Mouse (Mus musculus) embryonic facial prominence, embryonic 15.5 days (tissue): Measurements from ENCODE around the gene Scn5a. TPM values are rescaled to one million over a fixed set of nuclear protein-coding genes. Genes with fewer than 3 reads are reported as not detected.

Source experiments
- ATAC-seq: fragments of 200-750 bp; cut with Nextera tagmentation; 2 replicates; pipeline ENCODE4 v1.8.0; 2017; ENCODE audit warnings: low read depth, moderate TSS enrichment; ENCODE audit not compliant: insufficient number of reproducible peaks, low FRiP score, low TSS enrichment
- H3K27ac ChIP-seq: fragments of 300-500 bp; sonication (generic); replicated peaks from 2 replicates; pipeline ENCODE4 v1.5.1; 2015; ENCODE audit warnings: mild to moderate bottlenecking, inconsistent platforms
- H3K27me3 ChIP-seq: fragments of 300-500 bp; sonication (generic); 2 replicates; pipeline ENCODE4 v1.6.1; 2015; ENCODE audit warnings: inconsistent platforms
- H3K36me3 ChIP-seq: fragments of 300-500 bp; sonication (generic); 2 replicates; pipeline ENCODE4 v1.6.1; 2015; ENCODE audit warnings: mild to moderate bottlenecking, inconsistent platforms
- H3K4me1 ChIP-seq: fragments of 300-500 bp; sonication (generic); 2 replicates; pipeline ENCODE4 v1.6.1; 2015; ENCODE audit warnings: inconsistent platforms
- H3K4me2 ChIP-seq: fragments of 300-500 bp; sonication (generic); replicated peaks from 2 replicates; pipeline ENCODE4 v1.6.1; 2015; ENCODE audit warnings: mild to moderate bottlenecking, inconsistent platforms
- H3K4me3 ChIP-seq: fragments of 300-500 bp; sonication (generic); replicated peaks from 2 replicates; pipeline ENCODE4 v1.5.1; 2015; ENCODE audit warnings: mild to moderate bottlenecking, inconsistent platforms
- H3K9ac ChIP-seq: fragments of 300-500 bp; sonication (generic); 2 replicates; pipeline ENCODE4 v1.6.1; 2015; ENCODE audit warnings: inconsistent platforms
- H3K9me3 ChIP-seq: fragments of 300-500 bp; sonication (generic); replicated peaks from 2 replicates; pipeline ENCODE4 v1.6.1; 2016; ENCODE audit warnings: inconsistent platforms
- WGBS: fragments of 180-500 bp; shearing (Covaris S2); methylation state at CpG from one replicate; pipeline ENCODE4 v1.1.7; 2015; 5-methylcytosine and 5-hydroxymethylcytosine counted together
- polyA plus RNA-seq: library from polyadenylated mRNA; unstranded; fragments of >200 nt; fragmentation: Nextera tagmentation; extraction: Ambion mirVana; gene quantifications from 2 replicates; pipeline ENCODE4 v1.2.1, GENCODE M21; 2015

Scn5a gene
- polyA plus RNA-seq, 1 experiment from 2014 or later = 0.80 TPM

DNA sequence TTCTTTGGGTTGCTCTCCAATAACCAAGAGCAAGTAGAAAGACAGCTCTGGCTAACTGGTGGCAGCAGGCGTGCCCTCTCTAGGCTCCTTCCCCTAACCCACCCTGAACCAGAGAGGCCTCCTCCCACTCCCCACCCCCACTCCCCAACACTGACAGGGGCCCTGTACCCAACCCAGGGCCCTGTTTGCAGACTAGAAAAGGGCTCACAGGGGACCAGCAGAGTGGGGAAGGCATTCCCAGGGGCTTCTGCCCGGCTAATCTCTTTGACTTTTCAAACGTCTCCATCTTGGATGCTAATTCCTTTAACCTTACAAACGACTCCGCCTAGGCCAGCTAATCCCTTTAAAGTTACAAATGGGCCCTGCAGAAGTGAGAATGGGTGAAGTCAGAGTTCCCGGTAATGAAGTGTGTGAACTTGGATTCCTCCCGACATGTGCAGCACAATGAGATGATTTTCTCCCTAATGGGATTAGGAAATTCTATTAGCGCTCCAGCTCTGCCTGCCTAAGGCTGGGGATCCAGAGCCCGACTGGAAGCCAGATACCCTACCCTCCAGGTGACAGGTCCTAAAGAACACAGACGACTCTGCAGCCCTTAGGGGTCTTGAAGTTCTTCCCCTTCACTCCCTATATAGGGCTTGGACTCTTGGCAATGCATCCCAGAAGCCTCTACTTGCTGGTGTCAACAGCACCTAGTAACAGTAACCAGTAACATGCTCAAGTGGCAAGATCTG lies 47.0 kb downstream of the Scn5a start:
- no peaks in the 10 kb centered on the region for H3K4me1 ChIP-seq
- no peaks in the 10 kb centered on the region for H3K9me3 ChIP-seq
- H3K9ac ChIP-seq = no peak overlapping the region
- ATAC-seq = no peak
- WGBS = 14% methylated on average over 10 of the region's 10 CpGs
- H3K27ac ChIP-seq = no peak overlapping the region
- H3K4me3 ChIP-seq = no peak overlapping the region
- peaks cover 17% of the 10 kb centered on the region for H3K27me3 ChIP-seq
- no peak overlapping the region for H3K4me2 ChIP-seq
- no peaks in the 10 kb centered on the region for H3K36me3 ChIP-seq

DNA sequence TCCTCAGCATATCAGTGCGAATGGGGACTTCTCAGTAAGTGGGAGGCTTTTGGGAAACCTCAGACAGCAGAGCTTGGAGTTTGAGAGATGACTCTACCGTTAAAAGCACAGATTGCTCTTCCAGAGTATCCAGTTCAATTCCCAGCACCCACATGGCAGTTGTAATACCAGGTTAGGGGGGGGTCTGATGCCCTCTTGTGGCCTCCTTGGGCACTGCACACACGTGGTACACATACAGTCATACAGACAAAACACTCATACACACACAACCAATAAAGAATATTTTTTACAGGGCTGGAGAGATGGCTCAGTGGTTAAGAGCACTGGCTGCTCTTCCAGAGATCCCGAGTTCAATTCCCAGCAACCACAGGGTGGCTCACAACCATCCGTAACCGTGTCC lies 54.3 kb downstream of the Scn5a start:
- Histone ChIP-seq H3K27me3 (no peaks in the 10 kb centered on the region), H3K4me2 (no peak overlapping the region), H3K27ac (no peak overlapping the region), H3K4me3 (no peak overlapping the region), H3K36me3 (no peaks in the 10 kb centered on the region), H3K4me1 (no peaks in the 10 kb centered on the region), H3K9me3 (no peaks in the 10 kb centered on the region), H3K9ac (no peak overlapping the region)
- 93% methylated on average over 6 of the region's 6 CpGs for WGBS
- no peak for ATAC-seq

DNA sequence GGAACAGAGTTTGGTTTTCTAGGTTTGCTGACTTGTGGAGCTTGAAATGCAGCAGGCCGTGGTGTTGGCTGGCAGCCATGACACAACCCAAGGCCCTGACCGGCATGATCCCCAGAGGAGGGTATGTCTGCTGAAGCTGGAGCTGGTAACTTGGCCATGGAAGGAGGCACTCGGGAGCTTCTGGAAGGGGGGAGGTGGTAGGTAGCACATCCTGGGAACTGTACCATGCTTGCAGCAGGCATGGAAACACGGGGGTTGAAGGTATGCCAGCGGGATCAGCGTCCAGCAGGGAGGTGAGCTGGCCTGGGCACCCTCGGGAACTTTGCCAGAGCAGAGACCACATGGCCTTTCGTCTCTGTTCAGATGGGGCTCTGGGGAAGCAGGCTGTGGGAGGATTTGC lies 55.5 kb downstream of the Scn5a start:
- Histone ChIP-seq H3K4me2 (no peak overlapping the region), H3K4me3 (no peak overlapping the region), H3K9ac (no peak overlapping the region), H3K27me3 (peaks cover 3% of the 10 kb centered on the region; the same call in 1 of the 2 replicates), H3K27ac (no peak overlapping the region), H3K9me3 (no peaks in the 10 kb centered on the region), H3K4me1 (peaks cover under 1% of the 10 kb centered on the region; the same call in 1 of the 2 replicates), H3K36me3 (no peaks in the 10 kb centered on the region)
- 79% methylated on average over 8 of the region's 8 CpGs for WGBS
- no peak for ATAC-seq

DNA sequence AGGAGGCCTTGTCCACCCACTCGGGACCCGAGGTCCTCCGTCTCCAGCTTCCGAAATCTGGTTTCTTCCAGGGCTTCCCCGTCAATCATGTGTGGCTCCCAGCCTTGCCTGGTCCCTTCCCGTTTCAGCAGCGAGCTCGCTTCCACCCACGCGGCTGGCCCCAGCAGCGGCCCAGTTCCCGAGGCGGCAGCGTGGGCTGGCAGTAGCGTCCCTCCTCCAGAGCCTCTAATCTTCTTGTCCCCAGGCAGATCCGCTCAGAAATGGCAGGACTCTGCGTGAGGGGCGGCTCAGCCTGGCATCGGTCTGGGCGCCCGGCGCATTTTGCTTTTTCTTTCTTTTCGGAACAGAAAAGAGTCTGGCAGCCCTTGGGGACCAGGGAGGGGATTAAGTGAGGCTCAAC lies 59.7 kb downstream of the Scn5a start:
- H3K4me2 ChIP-seq = no peak overlapping the region
- H3K4me1 ChIP-seq = peaks cover 14% of the 10 kb centered on the region
- WGBS = 40% methylated on average over 23 of the region's 23 CpGs
- no peaks in the 10 kb centered on the region for H3K9me3 ChIP-seq
- no peak overlapping the region for H3K27ac ChIP-seq
- no peak overlapping the region for H3K4me3 ChIP-seq
- no peak for ATAC-seq
- H3K9ac ChIP-seq = no peak overlapping the region
- no peaks in the 10 kb centered on the region for H3K36me3 ChIP-seq
- peaks cover 7% of the 10 kb centered on the region; the same call in 1 of the 2 replicates for H3K27me3 ChIP-seq

DNA sequence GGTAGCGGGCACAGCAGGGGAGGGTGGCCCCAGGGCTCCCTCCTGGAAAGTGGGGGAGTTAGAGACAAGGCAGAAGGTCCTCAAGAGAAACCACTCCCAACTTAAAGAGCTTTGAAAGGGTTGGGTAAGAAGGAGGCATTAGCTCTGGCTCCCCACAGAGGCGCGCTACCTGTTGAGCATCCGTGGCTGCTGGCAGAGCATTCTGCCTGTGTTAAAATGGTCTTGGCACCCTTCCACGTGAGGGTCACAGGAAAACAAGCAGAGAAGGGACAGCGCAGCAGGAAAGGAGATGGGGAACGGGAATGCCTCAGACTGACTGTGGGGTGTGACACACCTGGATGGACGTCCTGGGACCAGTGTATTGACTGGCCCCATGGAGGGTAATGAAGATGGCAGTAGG lies 60.6 kb downstream of the Scn5a start:
- Histone ChIP-seq H3K9ac (no peak overlapping the region), H3K4me3 (no peak overlapping the region), H3K9me3 (no peaks in the 10 kb centered on the region), H3K36me3 (no peaks in the 10 kb centered on the region), H3K27me3 (peaks cover 7% of the 10 kb centered on the region; the same call in 1 of the 2 replicates), H3K4me2 (no peak overlapping the region), H3K4me1 (peaks cover 14% of the 10 kb centered on the region), H3K27ac (no peak overlapping the region)
- no peak for ATAC-seq
- WGBS = 69% methylated on average over 8 of the region's 8 CpGs

DNA sequence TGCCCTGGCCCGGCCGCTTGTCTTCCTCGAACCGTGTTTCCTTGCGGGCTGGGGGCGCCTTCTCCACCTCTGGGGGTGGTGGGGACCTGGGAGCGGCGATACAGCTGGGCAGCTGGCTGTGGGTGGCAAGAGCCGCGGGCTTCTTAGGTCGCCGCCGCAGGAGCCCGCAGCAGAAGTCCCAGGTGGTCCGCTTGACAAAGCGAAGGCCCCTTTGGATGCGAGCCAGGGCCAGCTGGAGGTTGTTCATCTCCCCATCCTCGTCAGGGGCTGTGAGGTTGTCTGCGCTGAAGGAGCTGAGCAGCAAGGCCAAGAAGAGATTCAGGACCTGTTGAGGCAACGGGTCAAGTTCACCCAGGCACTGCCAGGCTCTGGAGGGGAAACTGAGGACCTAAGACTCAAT lies 61.3 kb downstream of the Scn5a start:
- no peak for ATAC-seq
- Histone ChIP-seq H3K4me3 (no peak overlapping the region), H3K9ac (no peak overlapping the region), H3K9me3 (no peaks in the 10 kb centered on the region), H3K4me1 (peaks cover 14% of the 10 kb centered on the region), H3K36me3 (no peaks in the 10 kb centered on the region), H3K27me3 (peaks cover 7% of the 10 kb centered on the region; the same call in 1 of the 2 replicates), H3K4me2 (0 out of 2 replicates have a peak overlapping the region, but pooled peaks have one; percentile 17), H3K27ac (no peak overlapping the region)
- 32% methylated on average over 20 of the region's 20 CpGs for WGBS

DNA sequence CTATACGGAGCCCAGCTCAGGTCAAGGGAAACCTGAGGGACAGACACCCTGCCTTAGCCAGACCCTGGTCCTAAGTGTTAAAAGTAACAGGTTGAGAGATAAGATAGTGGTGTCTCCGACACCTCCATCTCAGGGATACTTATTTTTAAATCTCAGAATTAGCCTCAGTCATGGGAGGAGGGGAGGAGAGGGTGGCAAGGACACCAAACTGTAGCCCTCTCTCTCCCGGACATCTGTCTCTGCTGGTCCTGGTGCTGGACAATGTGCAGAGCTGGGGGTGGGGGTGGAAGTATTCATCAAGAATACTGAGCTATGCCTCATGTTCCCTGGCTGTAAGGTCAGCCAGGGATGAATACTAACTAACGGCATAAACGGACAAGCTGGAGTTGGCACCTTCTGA lies 62.0 kb downstream of the Scn5a start:
- H3K4me2 ChIP-seq = no peak overlapping the region
- no peak overlapping the region for H3K9ac ChIP-seq
- H3K4me3 ChIP-seq = no peak overlapping the region
- 73% methylated on average over 5 of the region's 5 CpGs for WGBS
- no peak for ATAC-seq
- H3K27me3 ChIP-seq = peaks cover 7% of the 10 kb centered on the region; the same call in 1 of the 2 replicates
- no peak overlapping the region for H3K27ac ChIP-seq
- no peaks in the 10 kb centered on the region for H3K9me3 ChIP-seq
- no peaks in the 10 kb centered on the region for H3K36me3 ChIP-seq
- peaks cover 14% of the 10 kb centered on the region for H3K4me1 ChIP-seq

DNA sequence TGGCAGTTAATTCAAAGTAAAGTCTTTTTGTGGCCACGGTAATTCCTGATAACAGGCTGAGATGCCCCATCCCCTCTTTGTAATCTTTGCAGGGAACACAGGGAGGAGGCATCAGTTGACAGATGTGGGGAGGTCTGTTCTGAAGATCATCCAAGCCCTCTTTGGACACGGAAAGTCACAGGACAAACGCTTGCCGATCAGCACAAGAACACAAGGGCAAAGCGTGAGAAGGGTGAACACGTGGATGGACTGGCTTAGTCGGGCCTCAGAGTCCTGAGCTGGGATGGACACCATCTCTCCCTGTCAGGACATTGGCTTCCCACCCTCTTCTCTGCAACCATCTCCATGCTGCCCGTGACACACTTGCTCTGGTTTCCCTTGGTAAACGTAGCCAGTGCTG lies 63.4 kb downstream of the Scn5a start:
- no peaks in the 10 kb centered on the region for H3K36me3 ChIP-seq
- no peak for ATAC-seq
- H3K27ac ChIP-seq = no peak overlapping the region
- H3K4me1 ChIP-seq = peaks cover 14% of the 10 kb centered on the region
- no peak overlapping the region for H3K9ac ChIP-seq
- peaks cover 7% of the 10 kb centered on the region; the same call in 1 of the 2 replicates for H3K27me3 ChIP-seq
- H3K4me3 ChIP-seq = no peak overlapping the region
- H3K4me2 ChIP-seq = no peak overlapping the region
- no peaks in the 10 kb centered on the region for H3K9me3 ChIP-seq
- 90% methylated on average over 9 of the region's 9 CpGs for WGBS

DNA sequence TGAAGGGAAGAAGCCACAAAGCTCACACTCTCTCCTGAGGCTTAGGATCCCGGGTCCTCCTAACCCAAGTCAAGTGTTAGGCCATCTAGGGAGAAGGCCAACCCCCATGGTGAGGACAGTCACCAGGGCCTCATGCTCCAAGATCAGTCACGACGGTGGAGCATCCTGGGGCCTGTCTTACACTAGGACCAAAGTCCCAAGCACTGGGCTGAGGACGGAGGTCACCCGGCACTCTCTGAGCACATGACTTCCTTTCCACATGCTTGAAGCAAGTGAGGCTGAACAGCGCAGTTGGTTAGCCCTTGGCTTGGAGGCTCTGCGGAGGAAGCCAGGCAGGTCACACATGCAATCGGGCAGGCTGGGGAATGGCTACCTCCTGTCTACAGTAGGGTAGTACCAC lies 63.8 kb downstream of the Scn5a start:
- peaks cover 14% of the 10 kb centered on the region for H3K4me1 ChIP-seq
- no peaks in the 10 kb centered on the region for H3K36me3 ChIP-seq
- no peak overlapping the region for H3K4me2 ChIP-seq
- 82% methylated on average over 8 of the region's 8 CpGs for WGBS
- H3K9me3 ChIP-seq = no peaks in the 10 kb centered on the region
- peaks cover 7% of the 10 kb centered on the region; the same call in 1 of the 2 replicates for H3K27me3 ChIP-seq
- H3K27ac ChIP-seq = no peak overlapping the region
- no peak overlapping the region for H3K9ac ChIP-seq
- no peak overlapping the region for H3K4me3 ChIP-seq
- ATAC-seq = no peak

DNA sequence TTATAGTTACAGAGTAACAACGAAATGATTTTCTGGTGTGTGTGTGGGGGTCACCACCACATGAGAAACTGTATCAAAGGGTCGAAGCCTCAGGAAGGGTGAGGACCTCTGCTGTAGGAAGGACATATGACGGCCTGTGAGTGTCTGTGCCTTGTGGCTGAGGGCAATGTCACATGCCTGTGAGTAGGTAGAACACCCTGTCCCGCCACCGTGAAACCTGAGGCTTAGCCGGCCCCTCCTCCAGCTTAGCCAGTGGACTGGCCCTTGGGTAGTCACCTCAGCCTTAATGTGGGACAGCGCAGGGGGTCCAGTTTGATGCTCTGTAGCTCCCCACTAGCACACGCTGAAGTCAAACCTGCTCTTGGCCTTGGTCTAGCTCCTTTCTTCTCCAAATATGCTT lies 65.0 kb downstream of the Scn5a start:
- Histone ChIP-seq H3K4me2 (no peak overlapping the region), H3K4me1 (peaks cover 14% of the 10 kb centered on the region), H3K9ac (no peak overlapping the region), H3K27me3 (peaks cover 7% of the 10 kb centered on the region; the same call in 1 of the 2 replicates), H3K4me3 (no peak overlapping the region), H3K9me3 (no peaks in the 10 kb centered on the region), H3K27ac (no peak overlapping the region), H3K36me3 (no peaks in the 10 kb centered on the region)
- WGBS = 82% methylated on average over 8 of the region's 8 CpGs
- no peak for ATAC-seq

DNA sequence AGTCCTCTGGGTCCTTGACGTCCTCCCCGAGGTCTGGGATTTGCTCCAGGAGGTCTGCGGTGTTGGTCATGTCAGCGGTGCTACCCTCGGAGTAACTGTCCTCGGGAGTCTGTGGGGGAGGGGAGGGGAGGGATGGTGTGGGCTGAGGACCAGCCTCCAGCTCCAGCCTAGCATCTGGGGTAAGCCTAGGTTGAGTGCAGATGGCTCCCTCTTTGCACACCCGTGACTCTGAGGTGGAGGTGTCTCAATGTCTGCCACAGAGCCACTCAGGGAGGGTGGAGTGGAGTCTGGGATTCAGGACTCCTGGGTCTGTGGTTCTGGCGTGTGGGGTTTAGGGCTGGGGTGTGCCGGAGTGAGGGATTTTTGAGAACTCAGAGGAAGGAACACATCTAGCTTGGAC lies 65.8 kb downstream of the Scn5a start:
- 0 out of 2 replicates have a peak, but pooled peaks cover 1% of the 10 kb centered on the region for H3K27me3 ChIP-seq
- H3K4me3 ChIP-seq = no peak overlapping the region
- WGBS = 84% methylated on average over 9 of the region's 9 CpGs
- peaks cover 11% of the 10 kb centered on the region for H3K4me1 ChIP-seq
- no peaks in the 10 kb centered on the region for H3K36me3 ChIP-seq
- H3K4me2 ChIP-seq = no peak overlapping the region
- H3K9me3 ChIP-seq = no peaks in the 10 kb centered on the region
- no peak for ATAC-seq
- no peak overlapping the region for H3K9ac ChIP-seq
- no peak overlapping the region for H3K27ac ChIP-seq

DNA sequence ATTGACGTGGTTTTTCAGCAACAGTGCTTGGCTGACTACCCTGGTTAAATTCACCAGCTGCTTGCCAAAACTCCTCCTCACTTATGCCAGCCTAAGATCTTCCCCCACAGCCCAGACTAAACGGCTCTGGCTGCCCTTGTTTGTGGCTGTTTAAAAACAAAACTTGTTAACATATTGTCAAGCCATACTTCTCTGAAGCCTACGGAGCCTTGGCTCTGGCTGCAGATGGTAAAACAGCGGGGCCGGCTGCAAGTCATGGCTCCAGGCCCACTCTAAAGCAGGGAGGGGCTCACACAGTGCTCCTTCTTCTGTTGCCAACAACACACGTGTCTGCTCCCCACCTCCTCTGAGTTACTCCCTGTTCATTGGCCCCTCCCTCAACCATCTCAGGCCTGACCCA lies 67.9 kb downstream of the Scn5a start:
- H3K4me3 ChIP-seq = no peak overlapping the region
- 0 out of 2 replicates have a peak, but pooled peaks cover 4% of the 10 kb centered on the region for H3K9me3 ChIP-seq
- no peak overlapping the region for H3K4me2 ChIP-seq
- 31% methylated on average over 6 of the region's 6 CpGs for WGBS
- H3K36me3 ChIP-seq = no peaks in the 10 kb centered on the region
- H3K27me3 ChIP-seq = no peaks in the 10 kb centered on the region
- peak overlapping the region; percentile 3; the same call in 1 of the 2 replicates for H3K27ac ChIP-seq
- ATAC-seq = peak; percentile 69
- H3K4me1 ChIP-seq = no peaks in the 10 kb centered on the region
- no peak overlapping the region for H3K9ac ChIP-seq
